Mouse (Mus musculus): ENCODE results near the gene Lrig2.

Lrig2 gene

DNA sequence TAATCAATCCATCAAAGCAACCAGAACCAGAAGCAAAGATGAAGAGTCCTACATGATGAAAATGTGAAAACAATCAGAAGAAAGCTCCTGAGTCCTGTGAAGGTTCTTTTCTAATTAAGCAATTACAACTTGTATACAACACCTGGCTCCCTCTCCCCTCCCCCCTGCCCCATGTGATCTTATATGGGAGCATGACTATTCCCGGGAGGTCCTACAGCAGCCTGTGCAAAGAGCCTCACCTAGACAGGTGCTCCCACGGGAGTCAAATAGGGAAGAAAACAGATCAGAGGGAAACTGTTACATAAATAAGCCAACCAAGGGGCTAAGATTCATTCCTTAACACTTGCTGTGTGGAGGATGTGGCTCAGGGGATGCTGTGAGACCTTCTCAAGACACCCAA is 143.8 kb downstream of the Lrig2 start:
- no peak for DNase-seq (ENCODE audit: low spot score)

GRCm38 (mm10) chr3:104361814-104362213 is 149.9 kb downstream of the Lrig2 start:
- DNase-seq (ENCODE audit: low spot score): no peak

- no peak for DNase-seq (ENCODE audit: low spot score)
These were observed 151.4 kb downstream of the Lrig2 start for GRCm38 (mm10) chr3:104360325-104360724.

DNA sequence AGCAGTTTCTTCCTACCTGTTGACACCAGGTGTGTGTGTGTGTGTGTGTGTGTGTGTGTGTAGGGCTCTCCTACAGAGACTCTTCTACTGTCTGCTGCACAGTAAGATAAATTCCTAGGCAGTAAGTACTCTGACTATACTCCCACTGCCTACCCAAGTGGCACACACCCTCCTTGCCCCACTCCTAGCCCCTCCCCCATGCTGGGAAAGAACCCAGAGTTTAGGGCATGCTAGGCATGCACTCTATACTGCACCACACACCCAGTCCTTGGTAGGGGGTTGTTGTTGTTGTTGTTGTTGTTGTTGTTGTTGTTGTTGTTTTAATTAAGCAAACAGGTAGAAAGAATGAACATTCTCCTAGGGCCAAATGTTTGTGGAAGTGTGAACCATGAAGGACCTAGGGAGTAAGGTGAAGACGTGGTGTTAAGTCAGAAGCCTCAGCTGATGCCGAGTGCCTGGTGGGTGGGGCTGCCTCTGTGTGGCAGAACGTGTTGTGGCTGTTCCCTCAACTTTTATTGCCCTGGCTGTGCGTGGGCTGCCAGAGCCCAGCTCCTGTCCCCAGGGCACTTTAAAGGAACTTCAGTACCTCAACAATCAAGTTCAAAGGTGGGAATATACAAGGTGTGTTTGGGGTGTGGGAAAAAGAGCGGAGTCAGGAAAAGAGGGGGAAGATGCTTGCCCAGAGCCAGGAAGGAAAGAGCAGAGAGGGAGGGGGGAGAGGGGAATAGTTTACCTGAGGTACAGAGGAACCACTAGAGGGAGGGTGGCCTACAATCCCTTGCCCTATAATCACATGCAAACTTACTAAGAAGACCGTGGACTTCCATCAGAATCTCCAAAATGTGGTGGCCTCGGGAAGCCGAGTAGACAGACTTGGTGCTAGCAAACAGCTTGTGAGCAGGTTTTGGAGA is 152.2 kb downstream of the Lrig2 start:
- no peak for DNase-seq (ENCODE audit: low spot score)

DNA sequence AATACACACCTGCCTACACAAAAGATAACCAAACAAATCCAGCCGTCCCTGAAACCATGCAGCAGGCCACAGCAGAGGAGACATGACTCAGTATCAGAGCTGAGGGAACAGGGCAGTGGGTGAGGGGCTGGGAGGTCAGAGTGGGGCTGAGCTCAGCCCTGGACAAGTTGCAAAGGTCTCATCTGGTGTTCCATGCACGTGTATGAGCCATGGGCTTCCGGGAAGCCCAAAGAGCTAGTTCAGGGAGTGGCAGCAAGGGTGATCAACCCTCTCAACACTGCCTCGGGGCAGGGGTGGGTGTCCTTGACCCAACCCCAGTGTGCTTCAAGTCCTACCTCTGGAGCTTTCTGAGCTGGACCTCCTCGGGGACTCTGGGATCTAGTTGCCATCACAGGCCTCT is 153.0 kb downstream of the Lrig2 start:
- DNase-seq (ENCODE audit: low spot score): no peak

DNA sequence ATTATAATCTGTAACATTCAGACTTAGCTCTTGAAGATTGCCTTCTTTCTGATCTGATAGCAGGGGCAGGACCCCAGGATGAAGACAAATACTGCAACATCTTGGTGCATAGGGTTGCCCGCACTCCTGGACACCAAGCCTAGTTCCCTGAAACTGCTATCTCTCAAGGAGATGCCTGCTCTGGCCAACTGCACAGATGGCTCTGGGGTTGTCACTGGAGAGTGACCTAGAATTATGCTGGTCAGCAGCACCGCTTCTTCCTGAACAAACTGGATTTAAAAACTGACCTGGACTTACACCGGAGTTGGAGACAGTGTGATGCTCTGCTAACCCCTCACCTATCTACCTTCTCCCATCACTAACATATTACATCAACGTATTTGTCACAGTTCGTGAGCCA is 155.6 kb downstream of the Lrig2 start:
- DNase-seq (ENCODE audit: low spot score): no peak

DNA sequence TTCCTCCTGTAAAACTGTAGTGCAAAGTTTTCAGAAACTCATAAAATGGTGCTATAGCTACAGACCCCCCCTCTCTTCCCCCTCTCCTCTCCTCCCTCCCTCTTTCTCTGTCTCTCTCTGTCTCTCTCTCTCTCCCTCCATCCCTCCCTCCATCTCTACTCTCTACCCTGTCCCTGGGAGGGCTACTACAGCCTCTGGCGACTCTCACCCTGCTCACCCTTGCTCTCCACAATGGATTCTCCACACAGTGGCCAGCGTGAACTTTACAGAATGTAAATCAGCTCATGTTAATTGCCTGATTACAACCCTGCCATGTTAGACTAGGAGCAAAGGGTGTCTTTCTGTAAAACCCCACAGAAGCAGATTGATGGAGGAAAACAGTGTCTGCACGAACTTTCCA is 157.8 kb downstream of the Lrig2 start:
- DNase-seq (ENCODE audit: low spot score): no peak

DNA sequence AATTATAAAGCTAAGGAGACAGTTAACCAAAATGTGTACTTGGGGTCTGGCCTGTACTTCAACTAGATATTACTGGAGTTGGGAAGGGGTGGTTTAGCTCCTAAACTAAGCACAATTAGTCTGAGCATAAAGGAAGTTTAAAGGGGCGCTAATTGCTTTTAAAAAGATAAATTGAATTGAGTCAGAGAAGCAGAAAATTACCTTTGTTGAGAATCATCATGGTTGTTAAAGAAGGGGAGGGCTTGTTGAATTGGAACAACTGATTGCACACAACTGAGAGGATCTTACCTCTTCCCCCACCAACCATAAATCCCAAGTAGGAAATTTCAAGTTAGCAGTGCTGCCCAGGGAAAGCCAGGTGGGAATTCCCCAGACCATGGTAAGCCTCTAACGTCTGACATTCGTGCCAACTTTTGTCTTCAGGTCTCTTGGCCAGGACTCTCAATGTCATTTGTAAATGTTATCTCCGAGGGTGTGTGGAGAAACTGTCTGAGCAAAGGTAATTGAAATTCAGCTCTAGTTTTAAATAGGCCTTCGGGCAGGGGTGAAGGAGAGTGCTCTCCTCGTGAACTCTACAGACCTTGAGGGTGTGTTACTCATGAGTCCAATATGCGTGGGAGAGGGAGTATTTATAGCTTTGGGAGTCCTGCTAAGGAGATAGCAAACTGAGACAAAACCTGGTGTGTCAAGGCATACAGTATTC is 159.2 kb downstream of the Lrig2 start:
- no peak for DNase-seq (ENCODE audit: low spot score)

DNA sequence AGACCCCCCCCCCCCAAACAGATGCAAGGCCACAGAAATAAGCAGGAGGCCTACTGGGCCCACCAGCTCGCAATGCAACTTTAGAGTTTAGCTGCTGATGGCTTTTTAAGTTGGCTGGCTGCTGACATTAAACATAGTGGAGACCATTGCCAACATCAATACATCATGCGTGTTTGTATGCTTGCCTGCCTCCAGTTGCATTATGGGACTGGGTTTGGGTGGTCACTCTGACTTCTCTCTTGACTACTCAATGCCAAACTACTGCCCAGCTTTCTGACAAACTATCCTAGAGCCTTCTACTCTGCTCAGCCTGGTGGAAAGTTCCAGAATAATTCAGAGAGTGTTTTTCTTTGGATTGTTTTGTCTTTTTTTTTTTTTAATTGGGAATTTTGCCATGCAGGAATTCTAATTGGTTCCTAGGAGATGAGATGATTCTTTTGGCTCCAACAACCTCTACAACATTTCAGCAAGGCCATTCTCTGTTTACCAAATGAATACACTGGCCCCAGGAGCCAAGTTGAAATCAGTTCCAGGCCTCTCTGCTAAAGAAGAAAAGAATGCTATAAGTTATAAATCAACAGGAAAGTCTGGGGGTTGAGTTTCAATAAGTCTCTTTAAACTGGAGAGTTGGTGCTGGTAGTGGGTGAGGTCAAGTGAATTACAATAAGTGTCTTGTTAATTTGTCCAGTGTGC is 161.3 kb downstream of the Lrig2 start:
- DNase-seq (ENCODE audit: low spot score): no peak

DNA sequence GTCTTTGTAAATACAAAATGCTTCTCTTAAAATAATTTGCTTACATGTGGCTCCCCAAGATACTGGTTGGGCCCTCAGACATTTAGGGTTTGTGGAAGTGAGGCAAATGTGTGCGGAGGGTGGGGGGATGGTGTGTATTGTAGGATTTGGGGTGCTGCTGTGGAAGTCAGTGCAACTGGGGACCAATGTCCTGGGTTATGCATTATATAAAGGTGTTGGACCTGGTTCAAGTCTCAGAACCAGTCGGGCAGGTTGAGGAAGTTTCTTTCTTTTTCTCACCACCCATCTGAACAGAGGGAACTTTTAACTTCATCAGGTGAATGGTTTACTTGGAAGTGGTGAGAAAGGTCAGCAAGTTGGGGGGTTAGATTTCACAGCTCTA is 161.9 kb downstream of the Lrig2 start:
- no peak for DNase-seq (ENCODE audit: low spot score)

DNA sequence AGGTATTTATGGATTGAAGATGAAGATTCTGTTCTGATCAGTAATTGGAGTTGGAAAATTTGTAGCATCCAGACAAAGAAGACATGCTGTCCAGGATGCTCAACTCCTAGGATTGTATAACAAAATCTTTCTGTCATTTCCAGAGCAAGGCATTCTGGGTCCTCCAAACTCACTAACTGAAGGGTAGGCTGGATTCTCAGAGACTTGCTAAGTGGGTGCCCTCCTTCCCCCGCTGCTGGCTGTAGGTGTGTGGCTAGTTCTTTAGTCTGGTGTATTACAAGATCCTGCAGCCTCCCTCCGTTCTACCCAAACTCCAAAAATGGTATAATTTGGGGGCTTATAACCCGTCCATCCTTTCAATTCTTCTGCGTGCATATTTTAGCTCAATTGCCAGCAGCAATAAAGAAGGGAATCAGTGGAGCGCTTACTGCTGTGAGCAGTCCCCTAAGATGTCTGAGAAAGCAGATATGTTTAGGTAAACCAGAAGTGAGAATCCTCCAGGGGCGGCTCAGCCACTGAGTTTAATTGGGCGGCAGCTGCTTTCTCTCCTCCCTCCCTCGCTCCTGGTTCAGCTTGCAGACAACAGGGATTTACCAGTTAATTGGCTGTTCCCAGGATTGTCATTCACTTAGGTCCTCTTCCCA is 162.4 kb downstream of the Lrig2 start:
- DNase-seq (ENCODE audit: low spot score): no peak
